10 mouse cellular contexts compared by ENCODE assay signal in genomic region chr15:7974368-7974767, GRCm38 (mm10).
DNase-seq lines count a peak whose midpoint lies in the region; ATAC-seq and TF ChIP-seq lines count a peak whose summit lies in the region.
"Had no signal": no experiment of that assay in that cellular context is flagged by ENCODE, and none has a peak within 500 bp of the region (broad histone marks: within the 10 kb centered on the region; RNA-seq: fewer than 3 reads in every experiment).

No protein-coding gene starts in this region.

- DNase-seq in heart, postnatal 0 days (ENCODE audit: low spot score) = no peak
- DNase-seq in heart, embryonic 10.5 days (ENCODE audit: low spot score) = no peak
- DNase-seq in midbrain, postnatal 0 days (ENCODE audit: low spot score) = no peak
- DNase-seq in c-Kit-positive CD71-negative TER-119-negative erythroid progenitor cells, embryonic 14.5 days (ENCODE audit: low read depth) = peak; percentile 5
- DNase-seq in testis, postnatal 14 days (ENCODE audit: low spot score) = peak; percentile 17
- no peak for DNase-seq in forebrain, embryonic 14.5 days (ENCODE audit: low spot score)
- no peak for DNase-seq in heart, adult 9 months (ENCODE audit: low spot score in 2 of 2)
- DNase-seq: cerebellum, adult 11 months had no signal

- H3K4me2 ChIP-seq in heart, postnatal 0 days (ENCODE audit: low read depth, low read length) = no peak overlapping the region
- no peak overlapping the region for H3K4me2 ChIP-seq in midbrain, postnatal 0 days (ENCODE audit: low read depth, low read length, poor library complexity, severe bottlenecking)
- H3K4me2 ChIP-seq in midbrain, embryonic 13.5 days (replicated peaks) = no peak overlapping the region
- no peak overlapping the region for H3K4me2 ChIP-seq in forebrain, embryonic 14.5 days (ENCODE audit: low read length)
- H3K4me2 ChIP-seq: midbrain, embryonic 15.5 days had no signal

- H3K9ac ChIP-seq in heart, postnatal 0 days (replicated peaks; ENCODE audit: low read depth, low read length) = no peak overlapping the region
- no peak overlapping the region for H3K9ac ChIP-seq in midbrain, postnatal 0 days (replicated peaks; ENCODE audit: low read length, poor library complexity, severe bottlenecking)
- H3K9ac ChIP-seq in midbrain, embryonic 13.5 days (replicated peaks) = no peak overlapping the region
- no peak overlapping the region for H3K9ac ChIP-seq in forebrain, embryonic 14.5 days (ENCODE audit: low read length)
- H3K9ac ChIP-seq: midbrain, embryonic 15.5 days had no signal

- no peak overlapping the region for H3K27ac ChIP-seq in heart, postnatal 0 days (ENCODE audit: low read depth)
- no peak overlapping the region for H3K27ac ChIP-seq in heart, embryonic 10.5 days
- no peak overlapping the region for H3K27ac ChIP-seq in midbrain, postnatal 0 days (ENCODE audit: low read depth, low read length)
- H3K27ac ChIP-seq in midbrain, embryonic 13.5 days = no peak overlapping the region
- no peak overlapping the region for H3K27ac ChIP-seq in forebrain, embryonic 14.5 days (ENCODE audit: low read depth, low read length)
- H3K27ac ChIP-seq: midbrain, embryonic 15.5 days had no signal

- H3K36me3 ChIP-seq in heart, postnatal 0 days (replicated peaks; ENCODE audit: control insufficient read depth, insufficient read depth, low read length) = peaks cover 5% of the 10 kb centered on the region; the same call in 1 of the 2 replicates
- H3K36me3 ChIP-seq in heart, embryonic 10.5 days = peaks cover 6% of the 10 kb centered on the region; the same call in 1 of the 2 replicates
- H3K36me3 ChIP-seq in midbrain, postnatal 0 days (ENCODE audit: insufficient read depth, low read length) = peaks cover 3% of the 10 kb centered on the region; the same call in 1 of the 2 replicates
- H3K36me3 ChIP-seq in midbrain, embryonic 13.5 days = peaks cover 8% of the 10 kb centered on the region
- H3K36me3 ChIP-seq in forebrain, embryonic 14.5 days (ENCODE audit: control insufficient read depth, insufficient read depth, low read length) = no peaks in the 10 kb centered on the region

- no peaks in the 10 kb centered on the region for H3K4me1 ChIP-seq in heart, postnatal 0 days (ENCODE audit: control insufficient read depth, insufficient read depth)
- no peaks in the 10 kb centered on the region for H3K4me1 ChIP-seq in heart, embryonic 10.5 days
- H3K4me1 ChIP-seq in midbrain, postnatal 0 days (ENCODE audit: insufficient read depth, low read length) = no peaks in the 10 kb centered on the region
- H3K4me1 ChIP-seq in midbrain, embryonic 13.5 days (replicated peaks) = 0 out of 2 replicates have a peak, but pooled peaks cover 3% of the 10 kb centered on the region
- no peaks in the 10 kb centered on the region for H3K4me1 ChIP-seq in forebrain, embryonic 14.5 days (ENCODE audit: control insufficient read depth, insufficient read depth, low read length)
- H3K4me1 ChIP-seq: midbrain, embryonic 15.5 days had no signal

- H3K9me3 ChIP-seq in heart, postnatal 0 days (replicated peaks; ENCODE audit: control insufficient read depth, low read length) = no peaks in the 10 kb centered on the region
- no peaks in the 10 kb centered on the region for H3K9me3 ChIP-seq in heart, embryonic 10.5 days
- no peaks in the 10 kb centered on the region for H3K9me3 ChIP-seq in midbrain, postnatal 0 days (ENCODE audit: low read length)
- H3K9me3 ChIP-seq in midbrain, embryonic 13.5 days = no peaks in the 10 kb centered on the region
- no peaks in the 10 kb centered on the region for H3K9me3 ChIP-seq in forebrain, embryonic 14.5 days (replicated peaks; ENCODE audit: control insufficient read depth, low read length)
- H3K9me3 ChIP-seq: midbrain, embryonic 15.5 days had no signal

- no peaks in the 10 kb centered on the region for H3K27me3 ChIP-seq in heart, postnatal 0 days (ENCODE audit: control insufficient read depth, insufficient read depth, low read length)
- no peaks in the 10 kb centered on the region for H3K27me3 ChIP-seq in heart, embryonic 10.5 days (ENCODE audit: insufficient read depth, poor library complexity, severe bottlenecking)
- H3K27me3 ChIP-seq in midbrain, postnatal 0 days (ENCODE audit: insufficient read depth, low read length) = no peaks in the 10 kb centered on the region
- H3K27me3 ChIP-seq in midbrain, embryonic 13.5 days = no peaks in the 10 kb centered on the region
- H3K27me3 ChIP-seq in forebrain, embryonic 14.5 days (replicated peaks; ENCODE audit: control insufficient read depth, insufficient read depth, low read length) = no peaks in the 10 kb centered on the region
- H3K27me3 ChIP-seq: midbrain, embryonic 15.5 days had no signal

- WGBS in heart, postnatal 0 days = 85% methylated on average over 8 of the region's 8 CpGs
- 83% methylated on average over 8 of the region's 8 CpGs for WGBS in heart, embryonic 10.5 days
- 85% methylated on average over 8 of the region's 8 CpGs for WGBS in midbrain, postnatal 0 days
- 86% methylated on average over 8 of the region's 8 CpGs for WGBS in midbrain, embryonic 13.5 days
- WGBS in forebrain, embryonic 14.5 days = 89% methylated on average over 8 of the region's 8 CpGs

- no peak overlapping the region for H3K4me3 ChIP-seq in heart, postnatal 0 days (ENCODE audit: low read depth, low read length)
- H3K4me3 ChIP-seq in heart, embryonic 10.5 days = no peak overlapping the region
- H3K4me3 ChIP-seq in midbrain, postnatal 0 days (ENCODE audit: low read depth, low read length) = no peak overlapping the region
- H3K4me3 ChIP-seq in midbrain, embryonic 13.5 days (replicated peaks) = no peak overlapping the region
- no peak overlapping the region for H3K4me3 ChIP-seq in forebrain, embryonic 14.5 days (ENCODE audit: low read depth, low read length)
- H3K4me3 ChIP-seq: midbrain, embryonic 15.5 days had no signal

- no peak for ATAC-seq in heart, postnatal 0 days (ENCODE audit: insufficient read depth, low read depth)
- ATAC-seq in midbrain, postnatal 0 days (ENCODE audit: low FRiP score) = no peak
- ATAC-seq in midbrain, embryonic 13.5 days = no peak
- no peak for ATAC-seq in forebrain, embryonic 14.5 days
- ATAC-seq: midbrain, embryonic 15.5 days had no signal

- no peak for TF ChIP-seq EP300 in heart, postnatal 0 days (IDR thresholded peaks at IDR 0.05; ENCODE audit: low read depth)

- TF ChIP-seq CTCF in heart, postnatal 0 days (IDR thresholded peaks at IDR 0.05; ENCODE audit: low read depth) = peak; percentile 26; the same call in 1 of the 2 replicates
- TF ChIP-seq CTCF in midbrain, postnatal 0 days (IDR thresholded peaks at IDR 0.05) = peak; percentile 32

Comparison
In these comparisons a context has a peak if more than half of its experiments do, and no peak if none do; other contexts are left out.
1. DNase-seq: peak in c-Kit-positive CD71-negative TER-119-negative erythroid progenitor cells, embryonic 14.5 days (single experiment) and testis, postnatal 14 days (single experiment); none in heart, postnatal 0 days (single experiment), heart, embryonic 10.5 days (single experiment), midbrain, postnatal 0 days (single experiment), forebrain, embryonic 14.5 days (single experiment) and heart, adult 9 months (0 of 2).